Mouse (Mus musculus): ENCODE measurements at regions not wholly inside any gene's neighbourhood (a gene's known extent, or its start where the extent isn't known, plus 50 kb on each side); places are given as distances from the start of the nearest gene placed in this dataset.

GRCm38 (mm10) chr6:143528898-143529297 is 361.9 kb downstream of the Etnk1 start:
- Histone ChIP-seq H3ac (ENCODE audit: control insufficient read depth, insufficient read length) (no peak overlapping the region), H3K4me3 (no peak overlapping the region), H3K36me3 (ENCODE audit: control insufficient read depth, insufficient read depth) (no peaks in the 10 kb centered on the region), H3K4me2 (ENCODE audit: low read depth) (no peak overlapping the region), H3K27me3 (ENCODE audit: control insufficient read depth, insufficient read depth, insufficient read length) (no peaks in the 10 kb centered on the region), H3K79me2 (ENCODE audit: control insufficient read depth, insufficient read depth) (no peaks in the 10 kb centered on the region)
- TF ChIP-seq MYOG (IDR thresholded peaks at IDR 0.05; ENCODE audit: control insufficient read depth in 1 of 3, insufficient read depth in 1 of 3, insufficient read length in 2 of 3, low read depth in 2 of 3) (no peak), USF1 (IDR thresholded peaks at IDR 0.05; ENCODE audit: low read depth) (no peak)

- Histone ChIP-seq H3K36me3 (ENCODE audit: control insufficient read depth, insufficient read depth) (no peaks in the 10 kb centered on the region), H3K4me2 (ENCODE audit: low read depth) (peak overlapping the region; percentile 57), H3ac (ENCODE audit: control insufficient read depth, insufficient read length) (no peak overlapping the region), H3K79me2 (ENCODE audit: control insufficient read depth, insufficient read depth) (no peaks in the 10 kb centered on the region), H3K4me3 (no peak overlapping the region), H3K27me3 (ENCODE audit: control insufficient read depth, insufficient read depth, insufficient read length) (no peaks in the 10 kb centered on the region)
- peak in 1 of 3 experiments; percentile 22 for TF ChIP-seq MYOG (IDR thresholded peaks at IDR 0.05; ENCODE audit: control insufficient read depth in 1 of 3, insufficient read depth in 1 of 3, insufficient read length in 2 of 3, low read depth in 2 of 3)
- peak in 1 of 3 experiments; percentile 6 for TF ChIP-seq MYOD1 (IDR thresholded peaks at IDR 0.05; ENCODE audit: control insufficient read depth in 1 of 3, insufficient read length in 2 of 3, low read depth in 2 of 3)
- no peak for TF ChIP-seq SRF (IDR thresholded peaks at IDR 0.05; ENCODE audit: control insufficient read depth, insufficient read length, low read depth)
- TF ChIP-seq CEBPB (IDR thresholded peaks at IDR 0.05; ENCODE audit: insufficient read depth, poor library complexity, severe bottlenecking) = 0 out of 2 replicates have a peak, but pooled peaks have one; percentile 1
Observed at GRCm38 (mm10) chr6:143530372-143531224, 363.6 kb downstream of the Etnk1 start.

DNA sequence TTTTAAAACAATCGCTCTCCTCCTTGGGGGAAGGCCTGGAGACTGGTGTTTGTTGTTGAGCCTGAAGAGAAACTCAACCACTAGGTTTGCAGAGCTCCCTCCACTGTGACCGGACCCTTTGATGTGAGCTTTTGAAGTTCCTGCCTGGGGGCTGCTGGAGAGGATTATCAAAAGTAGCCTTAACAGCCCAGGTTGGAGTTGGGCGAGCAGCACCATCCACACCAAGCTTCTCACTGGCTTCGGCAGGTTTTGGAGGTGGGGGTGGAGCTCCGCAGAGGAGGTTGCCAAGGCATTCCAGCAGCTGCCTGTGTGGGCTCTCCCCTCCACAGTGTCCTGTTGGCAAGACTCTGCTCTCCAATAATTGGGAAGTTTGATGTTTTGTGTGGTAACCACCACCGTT is 364.5 kb downstream of the Etnk1 start:
- Histone ChIP-seq H3K36me3 (ENCODE audit: control insufficient read depth, insufficient read depth) (no peaks in the 10 kb centered on the region), H3K4me3 (no peak overlapping the region), H3K4me2 (ENCODE audit: low read depth) (no peak overlapping the region), H3ac (ENCODE audit: control insufficient read depth, insufficient read length) (no peak overlapping the region), H3K79me2 (ENCODE audit: control insufficient read depth, insufficient read depth) (no peaks in the 10 kb centered on the region), H3K27me3 (ENCODE audit: control insufficient read depth, insufficient read depth, insufficient read length) (no peaks in the 10 kb centered on the region)
- TF ChIP-seq TCF12 (IDR thresholded peaks at IDR 0.05; ENCODE audit: insufficient read depth, poor library complexity, severe bottlenecking) (no peak), REST (IDR thresholded peaks at IDR 0.05; ENCODE audit: insufficient read depth, insufficient read length) (no peak), SRF (IDR thresholded peaks at IDR 0.05; ENCODE audit: control insufficient read depth, insufficient read length, low read depth) (no peak), MYOD1 (IDR thresholded peaks at IDR 0.05; ENCODE audit: control insufficient read depth in 1 of 3, insufficient read length in 2 of 3, low read depth in 2 of 3) (peak in 1 of 3 experiments; percentile 3), E2F4 (IDR thresholded peaks at IDR 0.05; ENCODE audit: insufficient read depth) (no peak), MYOG (IDR thresholded peaks at IDR 0.05; ENCODE audit: control insufficient read depth in 1 of 3, insufficient read depth in 1 of 3, insufficient read length in 2 of 3, low read depth in 2 of 3) (peak in 1 of 3 experiments; percentile 33), POLR2A (IDR thresholded peaks at IDR 0.05; ENCODE audit: insufficient read length, low read depth) (no peak), CEBPB (IDR thresholded peaks at IDR 0.05; ENCODE audit: insufficient read depth, poor library complexity, severe bottlenecking) (no peak), USF1 (IDR thresholded peaks at IDR 0.05; ENCODE audit: low read depth) (no peak)

DNA sequence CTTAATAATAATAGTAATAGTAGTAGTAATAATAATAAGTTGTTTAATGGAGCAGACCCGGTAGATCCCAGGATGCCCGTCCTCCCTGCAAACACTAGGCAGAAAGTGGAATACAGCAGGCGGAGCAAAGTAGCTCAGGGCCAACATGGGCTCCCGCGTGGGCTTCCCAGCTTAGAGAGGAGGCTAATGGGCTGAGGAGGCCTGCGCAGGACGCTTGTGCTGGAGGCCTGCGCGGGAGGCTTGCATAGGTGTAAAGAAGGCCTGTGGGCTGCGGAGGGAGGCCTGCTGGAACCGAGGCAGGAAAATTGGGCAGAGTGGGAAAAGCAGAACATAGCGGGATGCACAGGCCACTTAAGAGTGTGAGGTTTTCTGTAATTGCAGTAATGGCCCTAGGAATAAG is 365.4 kb downstream of the Etnk1 start:
- Histone ChIP-seq H3K27me3 (ENCODE audit: control insufficient read depth, insufficient read depth, insufficient read length) (no peaks in the 10 kb centered on the region), H3ac (ENCODE audit: control insufficient read depth, insufficient read length) (no peak overlapping the region), H3K79me2 (ENCODE audit: control insufficient read depth, insufficient read depth) (no peaks in the 10 kb centered on the region), H3K4me2 (ENCODE audit: low read depth) (no peak overlapping the region), H3K4me3 (no peak overlapping the region), H3K36me3 (ENCODE audit: control insufficient read depth, insufficient read depth) (no peaks in the 10 kb centered on the region)
- TF ChIP-seq MYOD1 (IDR thresholded peaks at IDR 0.05; ENCODE audit: control insufficient read depth in 1 of 3, insufficient read length in 2 of 3, low read depth in 2 of 3) (no peak), USF1 (IDR thresholded peaks at IDR 0.05; ENCODE audit: low read depth) (no peak), E2F4 (IDR thresholded peaks at IDR 0.05; ENCODE audit: insufficient read depth) (no peak), TCF3 (IDR thresholded peaks at IDR 0.05; ENCODE audit: insufficient read length, low read depth) (no peak), CEBPB (IDR thresholded peaks at IDR 0.05; ENCODE audit: insufficient read depth, poor library complexity, severe bottlenecking) (no peak), MYOG (IDR thresholded peaks at IDR 0.05; ENCODE audit: control insufficient read depth in 1 of 3, insufficient read depth in 1 of 3, insufficient read length in 2 of 3, low read depth in 2 of 3) (no peak), REST (IDR thresholded peaks at IDR 0.05; ENCODE audit: insufficient read depth, insufficient read length) (no peak), MAX (IDR thresholded peaks at IDR 0.05; ENCODE audit: low read depth) (no peak), POLR2AphosphoS2 (IDR thresholded peaks at IDR 0.05; ENCODE audit: insufficient read length, low read depth) (no peak), TCF12 (IDR thresholded peaks at IDR 0.05; ENCODE audit: insufficient read depth, poor library complexity, severe bottlenecking) (no peak), POLR2A (IDR thresholded peaks at IDR 0.05; ENCODE audit: insufficient read length, low read depth) (no peak), SRF (IDR thresholded peaks at IDR 0.05; ENCODE audit: control insufficient read depth, insufficient read length, low read depth) (no peak)

DNA sequence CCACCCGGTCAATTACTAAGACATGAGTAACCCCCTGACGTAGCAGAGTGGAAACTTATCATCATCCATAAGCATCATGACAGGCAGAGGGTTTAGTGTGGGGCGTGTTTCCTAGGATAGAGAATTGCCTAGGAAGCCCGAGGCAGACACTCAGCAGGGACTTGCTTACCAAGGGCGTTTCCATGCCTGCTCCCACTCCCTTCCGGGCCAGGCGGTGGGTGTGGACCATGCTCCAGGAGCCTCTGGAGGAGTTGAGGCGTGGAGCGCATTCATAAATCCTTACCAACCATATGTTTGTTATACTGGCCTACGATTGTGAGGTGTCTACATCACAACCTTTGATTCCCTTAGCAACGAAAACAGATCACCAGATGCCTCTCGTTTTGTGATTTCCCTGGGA is 368.2 kb downstream of the Etnk1 start:
- H3K4me3 ChIP-seq = no peak overlapping the region
- H3K27me3 ChIP-seq (ENCODE audit: control insufficient read depth, insufficient read depth, insufficient read length) = no peaks in the 10 kb centered on the region
- no peak overlapping the region for H3K4me2 ChIP-seq (ENCODE audit: low read depth)
- H3ac ChIP-seq (ENCODE audit: control insufficient read depth, insufficient read length) = no peak overlapping the region
- no peaks in the 10 kb centered on the region for H3K36me3 ChIP-seq (ENCODE audit: control insufficient read depth, insufficient read depth)
- H3K79me2 ChIP-seq (ENCODE audit: control insufficient read depth, insufficient read depth) = no peaks in the 10 kb centered on the region
- no peak for TF ChIP-seq POLR2AphosphoS2 (IDR thresholded peaks at IDR 0.05; ENCODE audit: insufficient read length, low read depth)
- TF ChIP-seq MAX (IDR thresholded peaks at IDR 0.05; ENCODE audit: low read depth) = no peak
- TF ChIP-seq SRF (IDR thresholded peaks at IDR 0.05; ENCODE audit: control insufficient read depth, insufficient read length, low read depth) = no peak
- no peak for TF ChIP-seq TCF12 (IDR thresholded peaks at IDR 0.05; ENCODE audit: insufficient read depth, poor library complexity, severe bottlenecking)
- no peak for TF ChIP-seq CEBPB (IDR thresholded peaks at IDR 0.05; ENCODE audit: insufficient read depth, poor library complexity, severe bottlenecking)
- TF ChIP-seq MYOG (IDR thresholded peaks at IDR 0.05; ENCODE audit: control insufficient read depth in 1 of 3, insufficient read depth in 1 of 3, insufficient read length in 2 of 3, low read depth in 2 of 3) = no peak
- no peak for TF ChIP-seq USF1 (IDR thresholded peaks at IDR 0.05; ENCODE audit: low read depth)
- no peak for TF ChIP-seq E2F4 (IDR thresholded peaks at IDR 0.05; ENCODE audit: insufficient read depth)
- TF ChIP-seq MYOD1 (IDR thresholded peaks at IDR 0.05; ENCODE audit: control insufficient read depth in 1 of 3, insufficient read length in 2 of 3, low read depth in 2 of 3) = no peak
- no peak for TF ChIP-seq TCF3 (IDR thresholded peaks at IDR 0.05; ENCODE audit: insufficient read length, low read depth)
- TF ChIP-seq REST (IDR thresholded peaks at IDR 0.05; ENCODE audit: insufficient read depth, insufficient read length) = no peak
- TF ChIP-seq POLR2A (IDR thresholded peaks at IDR 0.05; ENCODE audit: insufficient read length, low read depth) = no peak
